ENCODE assay signal across 12 mouse cellular contexts in genomic region chr10:89747221-89747905, GRCm38 (mm10). TPM values are rescaled to one million over a fixed set of nuclear protein-coding genes. Genes with fewer than 3 reads are reported as not detected.
DNase-seq lines count a peak whose midpoint lies in the region; ATAC-seq and TF ChIP-seq lines count a peak whose summit lies in the region.
"Had no signal": no experiment of that assay in that cellular context is flagged by ENCODE, and none has a peak within 500 bp of the region (broad histone marks: within the 10 kb centered on the region; RNA-seq: fewer than 3 reads in every experiment).

No protein-coding gene starts in this region.

- no peaks in the 10 kb centered on the region for H3K36me3 ChIP-seq in intestine, postnatal 0 days (ENCODE audit: control insufficient read depth, insufficient read depth)
- H3K36me3 ChIP-seq in intestine, embryonic 15.5 days: no peaks in the 10 kb centered on the region
- no peaks in the 10 kb centered on the region; the same call in 1 of the 2 replicates for H3K36me3 ChIP-seq in forebrain, embryonic 13.5 days (ENCODE audit: poor library complexity, severe bottlenecking)
- H3K36me3 ChIP-seq: lung, embryonic 15.5 days had no signal

- WGBS in intestine, postnatal 0 days: 73% methylated on average over 8 of the region's 8 CpGs
- WGBS in intestine, embryonic 15.5 days: 83% methylated on average over 8 of the region's 8 CpGs
- WGBS in forebrain, embryonic 13.5 days: 94% methylated on average over 8 of the region's 8 CpGs

- DNase-seq in cerebellum, adult 9-10 months: peak; percentile 30
- DNase-seq in thymus, postnatal 4 days: no peak
- DNase-seq: right cerebral cortex, postnatal 14 days had no signal

- TF ChIP-seq CTCF in intestine, postnatal 0 days (IDR thresholded peaks at IDR 0.05; ENCODE audit: low read depth): no peak

- H3K9ac ChIP-seq in intestine, postnatal 0 days (ENCODE audit: low read depth, low read length): no peak overlapping the region
- H3K9ac ChIP-seq in intestine, embryonic 15.5 days: no peak overlapping the region
- no peak overlapping the region for H3K9ac ChIP-seq in forebrain, embryonic 13.5 days
- H3K9ac ChIP-seq: hindbrain, embryonic 14.5 days; lung, embryonic 15.5 days had no signal

- peak overlapping the region; percentile 35 for H3K4me2 ChIP-seq in intestine, postnatal 0 days (replicated peaks; ENCODE audit: low read depth)
- H3K4me2 ChIP-seq in intestine, embryonic 15.5 days (replicated peaks): no peak overlapping the region
- no peak overlapping the region for H3K4me2 ChIP-seq in forebrain, embryonic 13.5 days

- H3K4me3 ChIP-seq in intestine, postnatal 0 days (ENCODE audit: low read depth, low read length): no peak overlapping the region
- no peak overlapping the region for H3K4me3 ChIP-seq in intestine, embryonic 15.5 days (replicated peaks)
- no peak overlapping the region for H3K4me3 ChIP-seq in forebrain, embryonic 13.5 days
- H3K4me3 ChIP-seq: forebrain, embryonic 10.5 days; lung, embryonic 15.5 days had no signal

- no peak overlapping the region for H3K27ac ChIP-seq in intestine, postnatal 0 days (ENCODE audit: low read depth, low read length)
- no peak overlapping the region for H3K27ac ChIP-seq in intestine, embryonic 15.5 days
- no peak overlapping the region for H3K27ac ChIP-seq in forebrain, embryonic 13.5 days
- H3K27ac ChIP-seq: forebrain, embryonic 10.5 days; hindbrain, embryonic 14.5 days; lung, embryonic 15.5 days had no signal

- H3K4me1 ChIP-seq in intestine, postnatal 0 days (replicated peaks; ENCODE audit: control insufficient read depth, insufficient read depth, low read length): peaks cover 6% of the 10 kb centered on the region; the same call in 1 of the 2 replicates
- peaks cover 4% of the 10 kb centered on the region for H3K4me1 ChIP-seq in intestine, embryonic 15.5 days (replicated peaks)
- H3K4me1 ChIP-seq in forebrain, embryonic 13.5 days: peaks cover 11% of the 10 kb centered on the region

- H3K27me3 ChIP-seq in intestine, postnatal 0 days (replicated peaks; ENCODE audit: control insufficient read depth, insufficient read depth, low read length): no peaks in the 10 kb centered on the region
- H3K27me3 ChIP-seq in intestine, embryonic 15.5 days (replicated peaks): no peaks in the 10 kb centered on the region
- no peaks in the 10 kb centered on the region for H3K27me3 ChIP-seq in forebrain, embryonic 13.5 days
- H3K27me3 ChIP-seq: lung, embryonic 15.5 days had no signal

- H3K9me3 ChIP-seq in intestine, postnatal 0 days (ENCODE audit: control insufficient read depth): no peaks in the 10 kb centered on the region
- no peaks in the 10 kb centered on the region for H3K9me3 ChIP-seq in intestine, embryonic 15.5 days
- no peaks in the 10 kb centered on the region for H3K9me3 ChIP-seq in forebrain, embryonic 13.5 days (replicated peaks)
- H3K9me3 ChIP-seq: forebrain, embryonic 10.5 days; G1E; lung, embryonic 15.5 days had no signal

- no peak for ATAC-seq in intestine, postnatal 0 days
- ATAC-seq in intestine, embryonic 15.5 days: no peak
- ATAC-seq in CD4-positive, CD25-positive, alpha-beta regulatory T cell, adult 4 months: peak; percentile 63
- 0 out of 2 replicates have a peak, but pooled peaks have one; percentile 23 for ATAC-seq in monocyte, adult 5-6 weeks (replicated peaks; ENCODE audit: insufficient number of reproducible peaks, low FRiP score, low TSS enrichment, poor library complexity, severe bottlenecking)
- no peak for ATAC-seq in forebrain, embryonic 13.5 days

RNA-seq across cellular contexts. Expression of gene Uhrf1bp1l, which starts 2.6 kb away (rescaled TPM):
- 8.0 and 9.3 TPM in 2 replicates for polyA plus RNA-seq in intestine, postnatal 0 days (2015; fragmentation: Nextera tagmentation; extraction: Ambion mirVana)
- polyA plus RNA-seq in intestine, embryonic 15.5 days (2015; fragmentation: Nextera tagmentation; extraction: Ambion mirVana): 21.0 and 22.9 TPM in 2 replicates
- 10 to 100 TPM; 20.9 to 22.3 TPM for polyA plus RNA-seq in CD4-positive, CD25-positive, alpha-beta regulatory T cell, adult 4 months (2017; shearing (Covaris generic))
- 27.5 to 45.4 TPM (median 39.8 TPM) in 3 replicates for total RNA-seq in monocyte, adult 5-6 weeks (2017)
- polyA plus RNA-seq in forebrain, embryonic 13.5 days (2015; fragmentation: Nextera tagmentation; extraction: Ambion mirVana): 24.9 and 27.4 TPM in 2 replicates

RNA-seq across cellular contexts. Expression of gene Actr6, which starts 15.3 kb away (rescaled TPM):
- polyA plus RNA-seq in intestine, postnatal 0 days (2015; fragmentation: Nextera tagmentation; extraction: Ambion mirVana): 12.3 and 12.5 TPM in 2 replicates
- 23.8 and 30.6 TPM in 2 replicates for polyA plus RNA-seq in intestine, embryonic 15.5 days (2015; fragmentation: Nextera tagmentation; extraction: Ambion mirVana)
- polyA plus RNA-seq in CD4-positive, CD25-positive, alpha-beta regulatory T cell, adult 4 months (2017; shearing (Covaris generic)): 10 to 100 TPM; 35.5 to 51.3 TPM
- 15.6 to 21.6 TPM (median 18.0 TPM) in 3 replicates for total RNA-seq in monocyte, adult 5-6 weeks (2017)
- 58.5 and 60.4 TPM in 2 replicates for polyA plus RNA-seq in forebrain, embryonic 13.5 days (2015; fragmentation: Nextera tagmentation; extraction: Ambion mirVana)

Comparison
In these comparisons a context has a peak if more than half of its experiments do, and no peak if none do; other contexts are left out.
1. ATAC-seq: peak in CD4-positive, CD25-positive, alpha-beta regulatory T cell, adult 4 months (single experiment) and monocyte, adult 5-6 weeks (single experiment); none in intestine, postnatal 0 days (single experiment), intestine, embryonic 15.5 days (single experiment) and forebrain, embryonic 13.5 days (single experiment).